Mouse (Mus musculus) hindbrain, postnatal 0 days (tissue): ENCODE measurements at regions not wholly inside any gene's neighbourhood (a gene's known extent, or its start where the extent isn't known, plus 50 kb on each side); places are given as distances from the start of the nearest gene placed in this dataset.
A peak's percentile ranks its signal among the peaks of the same experiment; 100 is the strongest.

ENCODE experiments used
- ATAC-seq: fragments of 200-750 bp; cut with Nextera tagmentation; 2 replicates; pipeline ENCODE4 v1.8.0; 2017; ENCODE audit warnings: mild to moderate bottlenecking, moderate TSS enrichment, moderate library complexity
- DNase-seq: peaks from one replicate; pipeline ENCODE4 v3.0.0-alpha.2; 2015; ENCODE audit warnings: low spot score
- H3K27ac ChIP-seq: fragments of 300-500 bp; sonication (generic); 2 replicates; pipeline ENCODE4 v1.5.1; 2014; ENCODE audit warnings: mild to moderate bottlenecking
- H3K27me3 ChIP-seq: fragments of 300-500 bp; sonication (generic); 2 replicates; pipeline ENCODE4 v1.6.1; 2014; ENCODE audit warnings: low read length, mixed read lengths; ENCODE audit not compliant: insufficient read depth
- H3K36me3 ChIP-seq: fragments of 300-500 bp; sonication (generic); 2 replicates; pipeline ENCODE4 v1.6.1; 2014; ENCODE audit warnings: low read length, mixed read lengths; ENCODE audit not compliant: insufficient read depth
- H3K4me1 ChIP-seq: fragments of 300-500 bp; sonication (generic); 2 replicates; pipeline ENCODE4 v1.6.1; 2014; ENCODE audit warnings: antibody characterized with exemption, low read length, mixed read lengths; ENCODE audit not compliant: insufficient read depth
- H3K4me2 ChIP-seq: fragments of 300-500 bp; sonication (generic); 2 replicates; pipeline ENCODE4 v1.6.1; 2014; ENCODE audit warnings: low read depth, mild to moderate bottlenecking, low read length, moderate library complexity, mixed read lengths
- H3K4me3 ChIP-seq: fragments of 300-500 bp; sonication (generic); 2 replicates; pipeline ENCODE4 v1.5.1; 2014; ENCODE audit warnings: low read length
- H3K9ac ChIP-seq: fragments of 300-500 bp; sonication (generic); replicated peaks from 2 replicates; pipeline ENCODE4 v1.6.1; 2014; ENCODE audit warnings: mild to moderate bottlenecking, low read length, moderate library complexity, mixed read lengths
- H3K9me3 ChIP-seq: fragments of 300-500 bp; sonication (generic); 2 replicates; pipeline ENCODE4 v1.6.1; 2016; ENCODE audit warnings: low read length, mixed read lengths
- CTCF ChIP-seq: IDR thresholded peaks from 2 replicates; pipeline ENCODE4 v1.5.1; 2016; ENCODE audit warnings: antibody characterized with exemption, control low read depth, low read depth
- WGBS: fragments of 180-500 bp; shearing (Covaris S2); extraction: QIAGEN DNeasy Blood & Tissue Kit; methylation state at CpG from one replicate; pipeline ENCODE4 v1.1.7; 2014; 5-methylcytosine and 5-hydroxymethylcytosine counted together

DNA sequence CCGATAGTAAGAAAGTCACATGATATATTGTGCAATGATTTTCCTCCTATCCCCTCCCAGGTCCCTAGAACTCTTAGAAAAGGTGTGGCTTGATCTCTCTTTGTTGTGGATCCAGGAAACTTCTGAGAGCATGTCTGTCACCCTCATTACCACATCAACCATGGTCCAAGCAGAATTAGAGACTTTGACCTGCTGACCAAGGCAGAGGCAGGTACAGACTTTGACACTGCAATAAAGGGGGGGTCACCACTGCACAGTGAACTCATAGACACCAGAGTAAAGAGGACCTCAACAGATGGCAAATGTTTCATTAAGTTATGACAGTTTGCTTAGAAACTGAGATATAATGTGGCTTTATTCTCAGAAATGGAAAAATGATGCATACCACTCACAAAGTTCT is 595.2 kb upstream of the Camk1g start:
- Histone ChIP-seq H3K27me3 (no peaks in the 10 kb centered on the region), H3K9ac (no peak overlapping the region), H3K36me3 (no peaks in the 10 kb centered on the region), H3K4me3 (no peak overlapping the region), H3K4me2 (no peak overlapping the region), H3K27ac (no peak overlapping the region), H3K4me1 (no peaks in the 10 kb centered on the region), H3K9me3 (no peaks in the 10 kb centered on the region)
- no peak for DNase-seq
- 84% methylated on average over 1 of the region's 1 CpGs for WGBS
- no peak for TF ChIP-seq CTCF
- ATAC-seq, result no peak

DNA sequence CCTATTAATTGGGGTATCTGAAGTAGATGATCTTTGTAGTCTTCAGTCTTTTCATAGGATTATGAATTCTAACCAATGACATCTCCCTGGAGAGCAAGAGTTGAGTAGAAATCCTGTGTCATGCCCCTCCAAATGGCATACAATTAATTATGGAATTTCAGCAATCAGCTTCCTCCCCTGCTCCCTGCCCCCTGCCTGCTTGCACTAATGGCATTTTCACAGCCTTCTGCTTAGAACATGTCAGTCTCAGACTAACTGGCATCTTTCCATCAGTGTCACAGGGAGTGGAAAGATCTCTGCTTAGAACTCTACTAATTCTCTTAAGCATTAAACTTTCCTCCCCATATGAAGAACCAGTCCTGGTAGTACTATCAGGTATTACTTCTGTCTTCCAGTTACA is 581.8 kb upstream of the Camk1g start:
- Histone ChIP-seq H3K4me1 (no peaks in the 10 kb centered on the region), H3K36me3 (no peaks in the 10 kb centered on the region), H3K9me3 (no peaks in the 10 kb centered on the region), H3K27ac (no peak overlapping the region), H3K9ac (no peak overlapping the region), H3K4me2 (no peak overlapping the region), H3K27me3 (no peaks in the 10 kb centered on the region), H3K4me3 (no peak overlapping the region)
- no peak for TF ChIP-seq CTCF
- DNase-seq (peak; percentile 63), ATAC-seq (no peak)

DNA sequence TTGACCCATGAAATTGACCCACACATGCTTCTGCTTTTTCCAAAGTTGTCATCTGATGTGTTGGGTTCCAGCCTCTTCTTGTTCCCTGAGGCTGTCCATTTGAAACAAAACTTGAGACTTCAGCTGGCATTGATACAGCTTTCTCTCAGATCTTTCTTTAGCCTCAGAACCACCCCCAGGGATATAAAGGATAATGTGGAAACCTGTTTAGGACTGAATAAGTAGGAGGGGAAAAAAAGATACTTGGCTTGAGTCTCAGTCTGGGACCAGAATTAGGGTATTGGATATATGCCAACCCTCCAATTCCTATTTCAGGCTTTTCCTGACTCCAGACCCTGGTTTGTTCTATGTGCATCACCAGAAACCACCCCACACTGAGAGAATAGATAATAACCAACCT is 579.7 kb upstream of the Camk1g start:
- no peaks in the 10 kb centered on the region for H3K9me3 ChIP-seq
- TF ChIP-seq CTCF, result no peak
- no peaks in the 10 kb centered on the region for H3K27me3 ChIP-seq
- no peak overlapping the region for H3K4me3 ChIP-seq
- H3K4me2 ChIP-seq, result no peak overlapping the region
- no peak for ATAC-seq
- no peaks in the 10 kb centered on the region for H3K4me1 ChIP-seq
- no peaks in the 10 kb centered on the region for H3K36me3 ChIP-seq
- DNase-seq, result no peak
- H3K9ac ChIP-seq, result no peak overlapping the region
- no peak overlapping the region for H3K27ac ChIP-seq

DNA sequence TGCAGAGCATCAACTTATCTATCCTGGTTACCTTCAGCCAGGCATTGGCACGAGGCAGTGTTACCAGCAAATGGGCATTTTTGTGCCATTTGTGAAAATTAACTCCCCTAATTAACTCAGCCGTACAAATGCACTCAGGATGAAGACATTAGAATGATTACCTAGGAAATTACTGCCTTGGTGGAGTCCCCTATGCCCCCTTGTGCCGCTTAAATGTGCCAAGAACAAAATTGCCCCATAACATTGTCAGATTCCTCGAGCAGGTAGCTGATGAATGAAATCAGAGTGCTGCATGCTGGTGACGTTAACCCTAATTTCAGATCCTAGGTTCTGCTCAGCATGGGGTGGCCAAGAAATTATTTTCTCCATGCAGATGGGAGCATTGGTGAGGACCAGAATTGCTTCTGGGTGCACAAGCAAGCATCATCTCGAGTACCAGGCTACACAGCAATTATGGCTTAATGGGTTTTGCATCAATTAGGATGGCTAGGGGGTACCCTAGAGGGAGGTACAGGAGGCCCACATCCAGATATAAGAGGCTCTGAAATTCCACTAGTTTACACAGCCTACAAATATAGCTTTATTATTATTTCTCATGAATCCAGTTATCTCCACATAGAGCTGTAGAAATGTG is 577.0 kb upstream of the Camk1g start:
- no peaks in the 10 kb centered on the region for H3K27me3 ChIP-seq
- no peak overlapping the region for H3K9ac ChIP-seq
- TF ChIP-seq CTCF, result no peak
- no peak overlapping the region for H3K4me3 ChIP-seq
- H3K27ac ChIP-seq, result no peak overlapping the region
- 64% methylated on average over 6 of the region's 6 CpGs for WGBS
- H3K4me1 ChIP-seq, result no peaks in the 10 kb centered on the region
- no peak for DNase-seq
- H3K36me3 ChIP-seq, result no peaks in the 10 kb centered on the region
- no peaks in the 10 kb centered on the region for H3K9me3 ChIP-seq
- H3K4me2 ChIP-seq, result no peak overlapping the region
- no peak for ATAC-seq

DNA sequence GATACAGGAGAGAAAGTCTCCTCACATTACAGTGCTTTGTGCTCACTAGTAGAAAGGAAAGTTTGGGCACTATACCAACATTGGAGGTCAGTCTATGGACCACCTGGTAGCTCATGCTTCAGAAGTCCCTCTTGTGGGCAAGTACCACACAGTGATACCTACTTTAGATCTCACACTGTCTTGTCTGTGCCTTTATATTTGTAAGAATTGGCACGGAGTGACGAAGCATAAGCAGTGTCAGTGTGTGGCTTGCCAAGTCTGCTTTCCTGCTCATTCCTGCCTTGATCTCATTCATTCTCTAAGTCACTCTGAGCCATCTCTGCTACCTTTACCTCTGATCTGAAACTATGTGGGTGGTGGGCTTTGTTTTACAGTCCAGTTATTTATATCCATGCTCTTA is 565.9 kb upstream of the Camk1g start:
- Histone ChIP-seq H3K4me1 (no peaks in the 10 kb centered on the region), H3K4me2 (no peak overlapping the region), H3K27ac (no peak overlapping the region), H3K9ac (no peak overlapping the region), H3K4me3 (no peak overlapping the region), H3K27me3 (no peaks in the 10 kb centered on the region), H3K36me3 (no peaks in the 10 kb centered on the region), H3K9me3 (no peaks in the 10 kb centered on the region)
- no peak for TF ChIP-seq CTCF
- WGBS, result 79% methylated on average over 2 of the region's 2 CpGs
- ATAC-seq (no peak), DNase-seq (no peak)

DNA sequence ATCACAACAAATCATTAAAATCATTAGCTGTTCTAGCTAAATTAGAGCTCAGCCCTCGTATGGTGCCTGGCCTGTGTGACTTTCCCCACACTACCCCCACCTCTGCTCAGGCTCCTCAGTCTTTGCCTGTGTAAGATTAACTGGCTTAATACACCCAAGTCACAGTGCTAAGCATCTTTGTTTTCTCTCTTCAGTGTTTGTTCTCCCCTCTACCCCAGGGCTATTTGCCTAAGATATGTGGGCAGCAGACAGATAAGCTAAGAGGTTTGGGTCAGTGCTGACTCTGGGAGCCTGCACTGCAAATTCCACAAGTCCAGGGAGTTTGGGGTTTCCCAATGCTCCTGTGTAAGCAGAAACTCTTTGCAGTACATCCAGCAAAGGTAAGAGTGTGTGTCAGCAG is 564.2 kb upstream of the Camk1g start:
- H3K9me3 ChIP-seq, result no peaks in the 10 kb centered on the region
- no peaks in the 10 kb centered on the region for H3K27me3 ChIP-seq
- no peak overlapping the region for H3K4me2 ChIP-seq
- H3K4me3 ChIP-seq, result no peak overlapping the region
- H3K9ac ChIP-seq, result no peak overlapping the region
- H3K27ac ChIP-seq, result no peak overlapping the region
- WGBS, result 45% methylated on average over 1 of the region's 1 CpGs
- no peaks in the 10 kb centered on the region for H3K36me3 ChIP-seq
- no peak for DNase-seq
- no peaks in the 10 kb centered on the region for H3K4me1 ChIP-seq
- ATAC-seq, result no peak
- TF ChIP-seq CTCF, result no peak

DNA sequence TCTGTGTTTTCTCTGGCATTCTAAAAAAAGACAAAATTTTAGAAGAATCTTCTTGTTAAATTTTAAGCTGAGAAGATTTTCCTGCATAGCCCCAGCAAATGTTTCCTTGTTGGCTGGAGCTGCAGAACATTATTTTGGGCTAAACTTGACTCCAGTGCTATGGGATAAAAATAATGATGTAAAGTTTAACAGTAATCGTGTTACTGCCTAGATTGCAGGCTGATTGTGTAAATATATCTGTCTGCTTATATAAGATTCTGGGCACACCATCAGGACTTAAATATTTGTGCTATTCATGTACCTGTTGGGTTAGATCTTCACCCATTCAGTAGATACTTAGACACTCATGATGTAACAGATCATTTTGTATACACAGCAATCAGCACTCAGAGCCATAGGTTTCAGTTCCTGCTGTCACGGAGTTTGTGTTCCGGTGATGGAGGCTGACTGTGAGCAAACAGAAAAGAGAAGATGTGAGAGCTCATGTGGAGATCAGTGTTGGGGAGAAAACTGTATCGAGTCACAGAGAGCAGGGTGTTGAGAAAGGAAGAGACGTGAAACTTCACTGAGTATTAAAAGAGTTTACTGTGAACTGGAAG is 561.1 kb upstream of the Camk1g start:
- Histone ChIP-seq H3K4me3 (no peak overlapping the region), H3K9me3 (no peaks in the 10 kb centered on the region), H3K27me3 (no peaks in the 10 kb centered on the region), H3K27ac (no peak overlapping the region), H3K36me3 (no peaks in the 10 kb centered on the region), H3K4me2 (no peak overlapping the region), H3K9ac (no peak overlapping the region), H3K4me1 (no peaks in the 10 kb centered on the region)
- no peak for TF ChIP-seq CTCF
- DNase-seq, result no peak
- 83% methylated on average over 5 of the region's 5 CpGs for WGBS
- ATAC-seq, result no peak
